Mouse (Mus musculus): Measurements from ENCODE around the gene Miga2.

The Miga2 gene

DNA sequence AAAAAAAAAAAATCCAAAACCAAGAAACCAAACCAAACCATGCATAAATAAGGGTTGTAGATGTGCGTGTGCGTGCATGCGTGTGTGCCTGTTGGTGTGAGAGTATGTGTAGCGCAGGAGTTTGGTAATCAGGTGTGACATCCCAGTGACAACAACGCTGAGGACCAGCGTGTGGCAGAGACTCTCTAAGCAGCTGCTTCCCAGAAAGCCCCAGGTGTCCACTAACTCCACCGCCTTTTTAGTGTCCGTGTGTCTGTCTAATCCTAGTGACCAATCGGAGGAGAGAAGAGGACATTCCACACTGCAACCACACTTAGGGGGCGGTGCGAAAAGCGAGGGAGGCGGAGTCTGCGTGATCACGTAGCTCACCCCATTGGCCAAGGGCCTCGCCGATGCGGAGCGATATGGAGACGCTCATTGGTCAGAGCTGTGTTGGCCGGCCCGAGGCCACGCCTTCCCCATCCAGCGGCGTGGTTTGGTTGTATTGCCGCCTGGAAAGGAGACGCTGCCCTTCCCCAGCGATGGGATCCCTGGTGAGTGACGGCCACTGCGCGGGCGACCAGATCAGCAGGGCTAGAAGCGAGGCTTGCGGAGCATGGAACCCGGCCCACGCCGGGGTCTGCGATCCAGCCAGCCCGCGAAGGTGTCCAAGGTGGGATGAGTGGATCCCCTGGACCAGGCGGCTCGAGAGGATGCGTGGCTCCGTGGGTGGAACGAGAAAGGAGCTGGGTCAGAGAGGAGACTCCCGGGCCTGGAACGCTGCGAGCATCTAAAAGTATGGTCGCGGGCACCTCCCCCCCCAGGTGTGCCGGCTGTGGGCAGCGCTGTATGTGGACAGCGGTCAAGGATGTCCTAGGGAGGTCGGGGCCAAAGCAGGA, at the start of gene Miga2:
TSS of gene Miga2 (plus strand) at position 461 of the 878 bp plus-strand sequence.
- TF ChIP-seq GATA4 (IDR thresholded peaks at IDR 0.05; ENCODE audit: insufficient replicate concordance, low read length): peak; percentile 12; the same call in 1 of the 2 replicates

DNA sequence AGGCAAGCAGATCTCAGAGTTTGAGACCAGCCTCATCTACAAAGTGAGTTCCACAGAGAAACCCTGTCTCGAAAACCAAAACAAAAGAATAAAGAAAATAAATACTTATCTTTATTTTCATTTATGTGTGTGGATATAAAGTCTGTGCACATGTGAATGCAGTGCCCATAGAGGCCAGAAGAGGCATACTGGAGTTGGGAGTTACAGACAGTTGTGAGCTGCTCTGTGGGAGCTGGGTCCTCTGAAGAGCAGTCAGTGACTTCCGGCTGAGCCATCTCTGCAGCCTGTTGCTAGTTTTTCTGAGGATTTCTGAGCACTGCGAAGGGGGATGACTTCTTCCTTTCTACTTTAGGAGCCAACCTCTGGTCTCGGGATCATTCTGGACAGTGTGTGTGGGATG, 47.9 kb upstream of the Miga2 start:
- TF ChIP-seq GATA4 (IDR thresholded peaks at IDR 0.05; ENCODE audit: insufficient replicate concordance, low read length): no peak

DNA sequence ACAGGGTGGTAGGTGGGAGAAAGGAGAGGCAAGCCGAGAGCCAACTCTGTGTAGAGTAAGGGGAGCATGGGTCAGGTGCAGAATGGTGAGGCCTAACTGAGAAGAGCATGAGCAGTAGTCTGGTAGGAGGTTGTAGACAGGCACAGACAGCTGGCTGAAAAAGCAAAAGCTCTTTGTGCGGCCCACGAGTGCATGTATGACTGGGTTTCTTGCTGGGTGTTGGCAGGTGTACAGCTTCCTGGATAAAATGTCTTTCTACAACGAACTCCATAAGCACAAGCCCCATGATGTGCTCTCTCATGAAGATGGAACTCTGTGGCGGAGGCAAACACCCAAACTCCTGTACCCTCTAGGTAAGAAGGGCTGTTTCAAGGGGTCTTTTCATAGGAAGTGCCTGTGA, 47.1 kb upstream of the Miga2 start:
- no peak for TF ChIP-seq GATA4 (IDR thresholded peaks at IDR 0.05; ENCODE audit: insufficient replicate concordance, low read length)

DNA sequence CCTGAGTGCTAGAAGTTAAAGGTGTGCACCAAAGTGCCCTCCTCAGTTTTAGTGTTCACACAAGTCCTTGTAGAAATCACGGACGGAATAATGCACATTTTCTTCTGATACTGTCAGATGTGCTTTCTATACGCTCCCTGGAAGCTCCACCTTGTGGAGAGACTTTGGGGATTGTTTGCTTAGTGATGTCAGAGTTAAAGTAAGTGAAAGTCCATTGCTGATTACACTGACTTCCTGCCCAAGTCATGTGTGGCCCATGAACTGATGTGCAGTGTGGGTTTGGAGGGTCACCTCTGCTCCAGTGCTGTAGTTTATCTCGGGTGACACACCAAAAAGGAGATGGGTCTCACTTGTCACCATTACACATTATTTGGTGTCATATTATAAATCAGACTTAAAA, 44.8 kb upstream of the Miga2 start:
- TF ChIP-seq GATA4 (IDR thresholded peaks at IDR 0.05; ENCODE audit: insufficient replicate concordance, low read length): no peak

DNA sequence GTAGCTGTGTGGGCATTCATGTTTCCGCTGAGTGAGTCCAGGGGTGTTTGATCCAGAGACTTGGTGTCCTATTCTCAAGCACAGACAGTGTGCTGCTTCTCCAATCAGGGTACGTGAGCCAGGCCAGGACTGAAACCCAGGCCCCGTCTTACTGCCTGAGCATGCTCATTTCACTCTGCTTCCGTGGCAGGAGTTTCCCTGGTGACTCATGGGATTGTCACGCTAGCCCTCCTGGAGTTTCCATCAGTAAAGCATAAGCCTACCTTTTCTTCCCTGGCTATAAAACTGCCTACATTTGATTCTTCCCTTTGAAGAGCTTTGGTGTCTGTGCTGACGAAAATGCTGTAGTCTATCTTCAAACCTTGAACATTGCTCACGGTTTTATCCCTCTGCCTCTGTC, 40.9 kb upstream of the Miga2 start:
- no peak for TF ChIP-seq GATA4 (IDR thresholded peaks at IDR 0.05; ENCODE audit: insufficient replicate concordance, low read length)

DNA sequence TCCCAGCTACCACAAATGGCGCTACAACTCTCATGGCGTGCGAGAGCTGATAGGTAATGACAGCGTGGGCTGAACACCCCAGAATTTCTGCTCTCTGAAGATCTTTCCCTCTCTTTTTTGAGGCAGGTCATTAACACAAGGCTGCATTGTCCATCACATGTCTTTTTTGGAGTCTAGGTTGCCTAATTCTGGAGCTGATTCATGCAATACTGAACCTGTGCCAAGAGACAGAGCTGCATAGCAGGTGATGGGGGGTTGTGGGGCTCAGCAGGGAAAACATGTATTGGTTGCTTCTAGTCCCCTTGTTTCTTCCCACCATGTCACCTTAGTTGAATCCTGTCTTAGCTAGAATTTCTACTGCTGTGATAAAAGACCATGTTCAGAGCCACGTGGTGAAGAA, 38.7 kb upstream of the Miga2 start:
- no peak for TF ChIP-seq GATA4 (IDR thresholded peaks at IDR 0.05; ENCODE audit: insufficient replicate concordance, low read length)

DNA sequence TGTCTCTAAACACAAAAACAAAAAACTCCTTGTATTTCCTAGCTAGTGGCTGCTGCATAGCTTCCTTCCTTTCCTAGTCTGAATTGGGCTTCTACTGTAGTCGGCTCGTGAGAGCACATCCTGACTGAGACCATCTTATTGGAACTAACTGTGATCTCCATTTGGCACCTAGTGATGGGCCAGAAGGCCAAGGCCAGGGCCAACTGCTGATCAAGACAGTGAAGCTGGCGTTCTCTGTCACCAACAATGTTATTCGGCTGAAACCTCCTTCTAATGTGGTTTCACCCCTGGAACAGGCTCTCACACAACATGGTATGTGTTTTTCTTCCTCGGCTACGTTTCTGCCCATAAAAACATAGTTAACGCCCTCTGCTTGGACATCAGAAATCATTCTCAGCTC, 36.8 kb upstream of the Miga2 start:
- TF ChIP-seq GATA4 (IDR thresholded peaks at IDR 0.05; ENCODE audit: insufficient replicate concordance, low read length): no peak

DNA sequence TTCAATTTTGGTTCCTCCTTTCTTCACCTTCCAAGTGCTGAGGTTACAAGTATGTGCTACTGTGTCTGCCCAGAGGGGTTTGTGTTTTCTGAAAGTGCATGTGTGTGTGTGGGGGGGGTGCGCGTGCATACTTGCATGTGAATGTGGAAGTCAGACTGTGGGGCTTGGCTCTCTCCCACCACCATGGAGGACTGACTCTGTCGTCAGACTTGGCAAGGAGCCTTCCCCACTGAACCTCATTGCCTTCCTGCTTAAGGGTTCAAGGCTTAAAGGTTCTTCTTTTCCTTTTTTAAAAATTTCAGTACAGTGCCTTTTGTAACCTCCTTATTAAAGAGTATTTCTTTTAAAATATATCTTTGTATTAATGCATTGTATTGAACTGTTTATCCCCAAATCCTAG, 35.2 kb upstream of the Miga2 start:
- no peak for TF ChIP-seq GATA4 (IDR thresholded peaks at IDR 0.05; ENCODE audit: insufficient replicate concordance, low read length)

DNA sequence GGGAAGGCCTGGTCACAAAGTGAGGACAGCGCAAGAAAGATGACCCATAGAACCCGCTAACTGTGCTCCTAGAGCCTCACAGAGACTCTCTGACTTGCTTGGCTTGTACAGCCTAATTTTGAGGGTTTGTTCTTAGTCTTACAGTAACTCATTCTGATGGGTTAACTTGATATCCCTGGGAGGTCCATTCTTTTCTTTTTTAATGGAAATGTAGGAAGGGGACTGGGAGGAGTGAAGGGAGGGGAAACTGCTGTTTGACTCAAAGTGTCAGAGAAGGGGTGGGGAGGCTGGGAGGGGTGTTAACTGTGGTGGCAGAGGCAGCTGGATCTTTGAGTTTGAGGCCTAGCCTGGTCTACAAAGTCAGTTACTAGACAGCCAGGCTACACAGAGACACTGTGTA, 28.7 kb upstream of the Miga2 start:
- no peak for TF ChIP-seq GATA4 (IDR thresholded peaks at IDR 0.05; ENCODE audit: insufficient replicate concordance, low read length)

DNA sequence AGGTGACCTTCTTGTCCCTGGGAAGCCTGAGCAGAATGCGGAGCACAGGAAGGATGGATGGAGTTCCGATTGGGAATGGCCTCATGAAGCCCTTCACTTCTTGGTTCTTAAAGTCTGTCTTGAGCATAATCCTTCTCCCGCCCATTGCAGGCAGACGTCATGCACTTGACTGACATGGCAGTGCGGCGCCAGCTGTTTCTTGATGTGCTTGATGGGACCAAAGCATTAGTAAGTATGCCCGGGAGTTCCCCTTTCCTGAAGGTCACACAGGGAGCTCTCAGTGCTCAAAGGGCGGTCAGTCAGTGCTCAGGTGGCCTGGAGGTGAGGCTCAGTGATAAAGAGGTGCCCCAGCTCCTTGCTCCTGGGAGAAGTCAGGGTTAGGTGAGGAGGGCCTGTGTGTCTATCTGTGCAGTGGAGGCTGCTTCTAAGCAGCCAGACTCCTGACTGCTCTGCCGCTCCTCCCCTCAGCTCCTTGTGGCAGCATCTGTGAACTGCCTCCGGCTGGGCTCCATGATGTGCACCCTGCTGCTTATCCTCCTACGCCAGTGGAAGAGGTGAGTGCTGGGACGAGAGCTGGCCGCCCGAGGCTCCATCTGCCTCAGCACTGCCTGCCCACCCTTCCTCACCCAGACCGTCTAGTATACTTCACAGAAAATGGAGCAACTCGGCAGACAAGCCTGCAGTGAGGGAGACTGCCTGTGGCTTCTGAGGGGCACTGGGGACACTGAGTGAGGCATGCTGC, 27.7 kb upstream of the Miga2 start:
- no peak for TF ChIP-seq GATA4 (IDR thresholded peaks at IDR 0.05; ENCODE audit: insufficient replicate concordance, low read length)

DNA sequence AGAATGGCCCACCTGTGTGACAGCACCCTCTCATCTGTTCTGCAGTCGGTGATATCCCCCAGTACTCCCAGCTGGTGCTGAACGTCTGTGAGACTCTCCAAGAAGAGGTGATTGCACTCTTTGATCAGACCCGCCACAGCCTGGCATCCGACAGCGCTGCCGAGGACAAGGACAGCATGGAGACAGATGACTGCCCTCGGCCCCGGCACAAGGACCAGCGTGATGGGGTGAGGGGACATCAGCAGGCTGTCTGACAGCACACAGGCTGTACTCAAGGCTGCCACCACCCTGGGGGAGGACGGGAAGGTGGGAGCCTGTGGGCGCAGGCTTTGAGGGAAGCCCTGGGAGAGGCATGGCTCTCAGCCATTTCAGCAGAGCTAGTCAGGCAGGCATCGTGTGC, 26.9 kb upstream of the Miga2 start:
- no peak for TF ChIP-seq GATA4 (IDR thresholded peaks at IDR 0.05; ENCODE audit: insufficient replicate concordance, low read length)

DNA sequence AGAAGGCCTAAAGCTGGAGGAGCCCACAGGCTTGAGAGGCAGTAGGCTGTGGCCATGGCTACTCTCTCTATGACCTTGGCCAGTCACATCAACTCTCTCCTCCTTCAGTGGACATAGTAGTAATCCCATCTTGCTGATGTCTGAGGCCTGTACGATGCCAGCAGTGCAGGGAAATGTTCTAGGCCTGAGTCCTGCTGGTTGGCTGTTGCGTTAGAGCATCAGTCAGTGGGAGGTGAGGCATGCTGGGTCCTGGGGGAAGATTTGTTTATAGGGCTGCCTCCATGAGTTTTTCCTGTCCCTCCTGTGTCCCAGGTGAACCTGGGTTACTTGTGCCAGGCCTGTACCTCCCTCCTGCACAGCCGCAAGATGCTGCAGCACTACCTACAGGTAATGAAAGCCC, 22.0 kb upstream of the Miga2 start:
- TF ChIP-seq GATA4 (IDR thresholded peaks at IDR 0.05; ENCODE audit: insufficient replicate concordance, low read length): no peak

DNA sequence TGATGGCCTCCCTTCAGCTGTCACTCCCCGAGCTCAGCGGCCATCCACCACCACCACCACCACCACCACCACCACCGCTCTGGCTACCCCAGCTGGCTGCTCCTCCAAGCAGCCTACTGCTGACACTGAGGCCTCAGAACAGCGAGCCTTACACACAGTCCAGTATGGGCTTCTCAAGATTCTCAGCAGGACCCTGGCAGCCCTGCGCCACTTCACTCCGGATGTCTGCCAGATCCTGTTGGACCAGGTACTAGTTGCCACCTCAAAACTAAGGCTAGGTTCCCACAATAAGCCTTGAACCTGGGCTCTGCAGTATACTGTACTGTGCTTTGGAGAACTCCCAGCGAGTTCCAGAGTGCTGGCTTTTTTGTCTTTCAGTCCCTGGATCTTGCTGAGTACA, 21.5 kb upstream of the Miga2 start:
- no peak for TF ChIP-seq GATA4 (IDR thresholded peaks at IDR 0.05; ENCODE audit: insufficient replicate concordance, low read length)

DNA sequence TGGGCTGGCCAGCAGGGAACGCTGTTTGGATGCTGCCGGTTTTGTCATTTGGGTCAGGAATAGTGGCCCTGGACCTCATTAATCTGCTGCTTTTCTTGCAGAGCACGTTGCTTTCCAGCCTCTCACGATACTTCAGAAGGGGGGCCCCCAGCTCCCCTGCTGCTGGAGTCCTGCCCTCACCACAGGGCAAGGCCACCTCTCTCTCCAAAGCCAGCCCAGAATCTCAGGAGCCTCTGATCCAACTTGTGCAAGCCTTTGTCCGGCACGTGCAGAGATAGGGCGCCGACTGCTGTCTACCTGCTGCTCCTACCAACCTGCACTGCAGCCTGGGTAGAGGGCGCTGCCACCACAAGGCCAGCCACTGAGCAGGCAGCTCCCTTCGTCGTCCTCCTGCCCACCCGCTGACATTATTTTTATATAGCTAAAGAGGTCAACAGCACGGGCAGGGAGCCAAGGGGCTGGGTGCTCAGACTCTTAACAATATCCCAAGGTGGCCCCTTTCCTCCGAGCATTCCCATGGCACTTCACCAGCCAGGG, 20.4 kb upstream of the Miga2 start:
- TF ChIP-seq GATA4 (IDR thresholded peaks at IDR 0.05; ENCODE audit: insufficient replicate concordance, low read length): no peak

DNA sequence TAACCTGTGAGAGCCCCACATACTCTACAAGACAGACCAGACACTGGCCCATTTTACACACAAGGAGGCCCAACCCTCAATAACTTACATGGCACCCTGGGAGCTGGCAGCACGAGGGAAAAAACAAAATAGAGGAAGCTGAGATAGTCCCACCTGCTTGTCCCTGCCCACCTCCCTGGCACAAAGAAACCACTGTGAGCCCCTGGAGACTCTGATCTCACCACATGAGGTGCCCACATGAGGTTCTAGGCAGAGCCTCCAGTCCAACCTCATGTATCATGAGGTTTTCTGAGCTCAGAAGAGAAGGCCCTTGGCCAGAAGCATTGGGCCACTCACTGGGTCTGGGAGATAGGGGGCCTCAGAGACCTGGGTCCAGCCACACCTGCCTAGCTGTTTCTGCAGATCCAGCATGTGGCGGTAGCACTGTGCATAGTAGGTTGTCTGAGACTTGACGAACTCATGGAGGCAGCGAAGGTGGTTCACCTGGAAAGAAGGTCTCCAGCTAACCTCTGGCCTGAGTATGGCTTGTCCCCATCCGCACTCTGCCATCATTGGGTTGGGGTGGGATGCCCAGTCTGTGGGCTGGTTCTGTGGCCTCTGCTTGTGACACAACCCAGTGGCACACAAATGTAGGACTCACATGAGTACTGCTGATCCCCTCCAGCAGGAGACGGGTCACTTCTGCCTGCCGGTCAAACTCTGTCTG, 17.9 kb upstream of the Miga2 start:
- TF ChIP-seq GATA4 (IDR thresholded peaks at IDR 0.05; ENCODE audit: insufficient replicate concordance, low read length): no peak

Measured in liver, adult (tissue).